Mouse (Mus musculus) layer of hippocampus, adult 18-20 months (tissue): ENCODE measurements around the gene Gabrp. TPM values are rescaled to one million over a fixed set of nuclear protein-coding genes. Genes with fewer than 3 reads are reported as not detected.

Source experiments
- DNase-seq, 2 experiments: peaks; one replicate each; pipeline ENCODE4 v3.0.0; 2022; ENCODE audit warnings: low spot score in 2 of 2
- long read RNA-seq: library from polyadenylated mRNA; stranded (forward); transcript quantifications from one replicate; pipeline ENCODE4 v2.0.0, GENCODE M21; 2021
- total RNA-seq, 2 experiments: library from RNA; stranded (reverse); gene quantifications; 2 replicates each; pipeline ENCODE4 v1.2.3; 2021

Gene Gabrp
- not detected for total RNA-seq
- long read RNA-seq, result 0 reads

GRCm38 (mm10) chr11:33578859-33579258, at the start of gene Gabrp:
TSS of gene Gabrp (minus strand) at chr11:33578959.
- no peak for DNase-seq

- DNase-seq, result peak in 1 of 2 experiments; percentile 32
Measured at GRCm38 (mm10) chr11:33627136-33627742, 48.5 kb upstream of the Gabrp start.

- peak; percentile 55 to 86 for DNase-seq
Measured at GRCm38 (mm10) chr11:33614218-33614617, 35.5 kb upstream of the Gabrp start.

- no peak for DNase-seq
Measured at GRCm38 (mm10) chr11:33607784-33608183, 29.0 kb upstream of the Gabrp start.

- no peak for DNase-seq
Measured at GRCm38 (mm10) chr11:33603174-33603573, 24.4 kb upstream of the Gabrp start.

- no peak for DNase-seq
Measured at GRCm38 (mm10) chr11:33598986-33599385, 20.2 kb upstream of the Gabrp start, which contains the start of gene D130052B06Rik. TSS of gene D130052B06Rik (plus strand) at chr11:33599302.

- no peak for DNase-seq
Measured at GRCm38 (mm10) chr11:33596655-33597054, 17.9 kb upstream of the Gabrp start.

- no peak for DNase-seq
Measured at GRCm38 (mm10) chr11:33592826-33593225, 14.1 kb upstream of the Gabrp start.

- no peak for DNase-seq
Measured at GRCm38 (mm10) chr11:33590771-33591170, 12.0 kb upstream of the Gabrp start.

- DNase-seq, result no peak
Measured at GRCm38 (mm10) chr11:33586614-33587013, 7.9 kb upstream of the Gabrp start.

- DNase-seq, result no peak
Measured at GRCm38 (mm10) chr11:33579621-33580020, 862 bp upstream of the Gabrp start.

GRCm38 (mm10) chr11:33574944-33575343, 3.8 kb downstream of the Gabrp start:
- no peak for DNase-seq

- peak in 1 of 2 experiments; percentile 52 for DNase-seq
Measured at GRCm38 (mm10) chr11:33570413-33570812, 8.3 kb downstream of the Gabrp start.

- DNase-seq, result no peak
Measured at GRCm38 (mm10) chr11:33563921-33564320, 14.8 kb downstream of the Gabrp start.

- peak; percentile 35 to 57 for DNase-seq
Measured at GRCm38 (mm10) chr11:33554123-33554522, 24.6 kb downstream of the Gabrp start.

- DNase-seq, result no peak
Measured at GRCm38 (mm10) chr11:33550861-33551560, 27.7 kb downstream of the Gabrp start.

GRCm38 (mm10) chr11:33547386-33547785, 31.4 kb downstream of the Gabrp start:
- DNase-seq, result no peak

- DNase-seq, result no peak
Measured at GRCm38 (mm10) chr11:33544945-33545344, 33.8 kb downstream of the Gabrp start.

- DNase-seq, result no peak
Measured at GRCm38 (mm10) chr11:33544121-33544520, 34.6 kb downstream of the Gabrp start.

- DNase-seq, result no peak
Measured at GRCm38 (mm10) chr11:33537390-33538125, 41.2 kb downstream of the Gabrp start.

GRCm38 (mm10) chr11:33536636-33537035, 42.1 kb downstream of the Gabrp start:
- no peak for DNase-seq

GRCm38 (mm10) chr11:33534541-33534940, 44.2 kb downstream of the Gabrp start:
- no peak for DNase-seq
